Mouse (Mus musculus) CD8-positive naive resting alpha-beta T cell, adult 2 months (primary cell): ENCODE measurements around the gene Elp6.

Source experiments
- DNase-seq, 2 experiments: peaks; one replicate each; pipeline ENCODE4 v3.0.0; 2022; ENCODE audit warnings: low read depth in 2 of 2, low spot score in 2 of 2

Elp6 gene

GRCm38 (mm10) chr9:110304969-110305651 lies at the start of gene Elp6:
Gene Elp6, plus strand, starts transcription at chr9:110305173.
- DNase-seq = peak; percentile 75 to 85

- DNase-seq = no peak
Observed at GRCm38 (mm10) chr9:110255407-110256019, 49.5 kb upstream of the Elp6 start.

GRCm38 (mm10) chr9:110258646-110259045 lies 46.3 kb upstream of the Elp6 start:
- DNase-seq = no peak

GRCm38 (mm10) chr9:110259118-110259517 lies 45.9 kb upstream of the Elp6 start:
- no peak for DNase-seq

GRCm38 (mm10) chr9:110263181-110263580 lies 41.8 kb upstream of the Elp6 start:
- no peak for DNase-seq

- DNase-seq = no peak
Observed at GRCm38 (mm10) chr9:110264991-110265390, 40.0 kb upstream of the Elp6 start.

- DNase-seq = no peak
Observed at GRCm38 (mm10) chr9:110268416-110268815, 36.6 kb upstream of the Elp6 start.

- DNase-seq = no peak
Observed at GRCm38 (mm10) chr9:110272330-110272729, 32.6 kb upstream of the Elp6 start.

GRCm38 (mm10) chr9:110273507-110273906 lies 31.5 kb upstream of the Elp6 start:
- DNase-seq = no peak

GRCm38 (mm10) chr9:110275882-110276281 lies 29.1 kb upstream of the Elp6 start:
- peak in 1 of 2 experiments; percentile 7 for DNase-seq

GRCm38 (mm10) chr9:110277431-110277881 lies 27.5 kb upstream of the Elp6 start:
- no peak for DNase-seq

GRCm38 (mm10) chr9:110284075-110284697 lies 20.8 kb upstream of the Elp6 start:
- DNase-seq = no peak

- DNase-seq = no peak
Observed at GRCm38 (mm10) chr9:110287321-110287924, 17.6 kb upstream of the Elp6 start.

- no peak for DNase-seq
Observed at GRCm38 (mm10) chr9:110293254-110293718, 11.7 kb upstream of the Elp6 start.

- DNase-seq = no peak
Observed at GRCm38 (mm10) chr9:110293873-110294415, 11.0 kb upstream of the Elp6 start.

- DNase-seq = no peak
Observed at GRCm38 (mm10) chr9:110294786-110295185, 10.2 kb upstream of the Elp6 start.

- peak; percentile 65 to 75 for DNase-seq
Observed at GRCm38 (mm10) chr9:110296867-110297627, 7.9 kb upstream of the Elp6 start.

GRCm38 (mm10) chr9:110304516-110304915 lies 457 bp upstream of the Elp6 start:
- no peak for DNase-seq

GRCm38 (mm10) chr9:110306371-110306770 lies 1.4 kb downstream of the Elp6 start:
- DNase-seq = no peak

- no peak for DNase-seq
Observed at GRCm38 (mm10) chr9:110314706-110315105, 9.7 kb downstream of the Elp6 start.

GRCm38 (mm10) chr9:110315410-110315809 lies 10.4 kb downstream of the Elp6 start:
- no peak for DNase-seq
